Mouse (Mus musculus) midbrain, embryonic 10.5 days (tissue): ENCODE measurements at regions not wholly inside any gene's neighbourhood (a gene's known extent, or its start where the extent isn't known, plus 50 kb on each side); places are given as distances from the start of the nearest gene placed in this dataset.

Source experiments
- DNase-seq: peaks from one replicate; pipeline ENCODE4 v3.0.0-alpha.2; 2017; ENCODE audit warnings: low spot score
- H3K27ac ChIP-seq: fragments of 300-500 bp; sonication (generic); replicated peaks from 2 replicates; pipeline ENCODE4 v1.5.1; 2016; ENCODE audit warnings: mild to moderate bottlenecking
- H3K27me3 ChIP-seq: fragments of 300-500 bp; sonication (generic); 2 replicates; pipeline ENCODE4 v1.6.1; 2016; ENCODE audit warnings: low read depth, mild to moderate bottlenecking; ENCODE audit not compliant: poor library complexity, severe bottlenecking
- H3K36me3 ChIP-seq: fragments of 300-500 bp; sonication (generic); 2 replicates; pipeline ENCODE4 v1.6.1; 2016; ENCODE audit warnings: mild to moderate bottlenecking, moderate library complexity
- H3K4me1 ChIP-seq: fragments of 300-500 bp; sonication (generic); 2 replicates; pipeline ENCODE4 v1.6.1; 2016
- H3K4me3 ChIP-seq: fragments of 300-500 bp; sonication (generic); 2 replicates; pipeline ENCODE4 v1.5.1; 2016; ENCODE audit warnings: mild to moderate bottlenecking, moderate library complexity
- H3K9me3 ChIP-seq: fragments of 300-500 bp; sonication (generic); replicated peaks from 2 replicates; pipeline ENCODE4 v1.6.1; 2016; ENCODE audit warnings: mild to moderate bottlenecking
- WGBS: fragments of 180-500 bp; shearing (Covaris S2); methylation state at CpG from one replicate; pipeline ENCODE4 v1.1.7; 2016; 5-methylcytosine and 5-hydroxymethylcytosine counted together

DNA sequence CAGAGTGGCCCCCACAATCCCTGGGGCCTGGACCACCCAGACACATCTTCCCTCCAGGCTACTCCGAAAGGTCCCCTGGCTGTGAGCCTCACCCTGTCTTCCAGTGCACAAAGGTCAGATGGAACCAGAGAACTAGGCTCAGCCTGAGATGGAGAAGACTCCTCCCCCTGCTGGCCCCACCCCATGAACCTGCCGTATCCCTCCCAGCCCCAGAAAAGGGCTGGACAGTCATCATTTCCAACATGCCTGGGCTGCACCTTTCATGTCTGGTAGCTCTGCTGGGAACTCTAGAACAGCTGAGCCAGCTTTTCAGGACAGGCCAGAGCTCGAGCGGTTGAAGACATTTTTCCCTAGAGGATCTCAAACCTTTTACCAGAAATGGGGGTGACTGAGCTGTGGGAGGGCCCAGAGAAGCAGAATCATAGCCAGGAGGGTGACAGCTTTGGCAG lies 77.8 kb downstream of the Zfp36l1 start:
- H3K36me3 ChIP-seq = no peaks in the 10 kb centered on the region
- no peak for DNase-seq
- H3K27ac ChIP-seq = peak overlapping the region; percentile 18
- H3K27me3 ChIP-seq = 0 out of 2 replicates have a peak, but pooled peaks cover 7% of the 10 kb centered on the region
- no peak overlapping the region for H3K4me3 ChIP-seq
- H3K9me3 ChIP-seq = no peaks in the 10 kb centered on the region
- H3K4me1 ChIP-seq = peaks cover 19% of the 10 kb centered on the region
- 70% methylated on average over 4 of the region's 4 CpGs for WGBS

DNA sequence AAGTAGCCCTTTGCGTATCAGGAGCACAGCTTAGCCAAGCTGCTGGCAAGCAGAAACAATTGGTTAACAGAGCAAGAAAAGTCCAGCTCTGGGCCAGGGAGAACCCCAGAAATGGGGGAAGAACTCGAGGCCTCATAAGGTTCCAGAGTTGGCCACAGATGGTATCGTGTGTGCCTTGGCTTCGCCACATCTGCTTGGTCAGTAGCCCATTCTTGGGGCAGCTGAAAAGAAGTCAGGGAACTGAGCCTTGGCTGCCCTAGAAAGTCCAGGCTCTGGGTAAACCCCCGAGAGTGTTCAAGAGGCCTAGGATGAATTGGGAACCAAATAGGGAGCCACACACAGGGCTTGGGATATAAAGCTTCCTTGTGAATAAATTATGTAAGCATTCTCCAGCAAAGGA lies 78.7 kb downstream of the Zfp36l1 start:
- H3K4me1 ChIP-seq = peaks cover 19% of the 10 kb centered on the region
- no peaks in the 10 kb centered on the region for H3K9me3 ChIP-seq
- H3K36me3 ChIP-seq = no peaks in the 10 kb centered on the region
- H3K27ac ChIP-seq = peak overlapping the region; percentile 61; the same call in 1 of the 2 replicates
- 0 out of 2 replicates have a peak, but pooled peaks cover 7% of the 10 kb centered on the region for H3K27me3 ChIP-seq
- no peak overlapping the region for H3K4me3 ChIP-seq
- no peak for DNase-seq
- WGBS = 88% methylated on average over 5 of the region's 5 CpGs

DNA sequence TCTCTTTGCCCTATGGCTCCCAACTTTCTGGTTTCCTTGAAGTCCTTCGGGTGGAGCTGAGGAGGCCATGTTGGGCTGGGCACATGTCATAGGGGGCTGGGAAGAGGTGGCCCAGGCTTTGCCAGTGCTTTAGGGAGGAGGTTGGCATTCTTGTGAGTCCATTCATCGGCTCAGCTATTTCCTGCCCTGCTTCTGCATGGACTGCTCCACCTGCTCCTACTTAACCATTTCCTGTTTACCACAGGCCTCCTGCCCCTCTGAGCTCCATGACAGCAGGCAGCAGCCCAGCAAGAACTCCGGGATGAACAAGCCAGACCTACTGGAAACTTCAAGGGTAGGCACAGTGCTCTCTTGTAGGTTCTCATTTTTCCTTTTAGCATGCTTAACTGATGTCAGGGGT lies 80.3 kb downstream of the Zfp36l1 start:
- Histone ChIP-seq H3K27me3 (0 out of 2 replicates have a peak, but pooled peaks cover 7% of the 10 kb centered on the region), H3K36me3 (no peaks in the 10 kb centered on the region), H3K4me1 (peaks cover 22% of the 10 kb centered on the region), H3K4me3 (no peak overlapping the region), H3K27ac (peak overlapping the region; percentile 69), H3K9me3 (peaks cover 1% of the 10 kb centered on the region; the same call in 1 of the 2 replicates)
- 75% methylated on average over 3 of the region's 3 CpGs for WGBS
- no peak for DNase-seq

DNA sequence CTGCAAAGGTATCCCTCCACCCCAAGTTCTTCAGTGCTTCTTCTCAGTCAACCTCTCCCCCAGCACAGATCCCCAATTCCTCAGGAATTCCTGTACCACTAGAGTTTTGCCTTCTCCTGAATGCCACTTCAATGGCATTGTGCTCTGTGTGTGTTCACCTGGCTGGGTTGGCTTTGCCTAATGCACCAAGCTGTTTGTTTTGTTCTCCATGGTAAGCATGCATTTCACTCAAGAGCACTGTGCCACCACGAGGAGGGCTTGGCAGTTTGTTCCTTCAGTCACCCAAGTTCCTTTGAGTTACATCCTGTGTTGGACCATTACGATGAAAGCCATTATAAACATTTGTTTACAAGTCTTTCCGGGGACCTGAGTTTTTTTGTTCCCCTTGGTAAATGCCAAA lies 84.5 kb downstream of the Zfp36l1 start:
- 0 out of 2 replicates have a peak overlapping the region, but pooled peaks have one; percentile 23 for H3K27ac ChIP-seq
- H3K27me3 ChIP-seq = 0 out of 2 replicates have a peak, but pooled peaks cover 5% of the 10 kb centered on the region
- DNase-seq = no peak
- no peak overlapping the region for H3K4me3 ChIP-seq
- no peaks in the 10 kb centered on the region for H3K36me3 ChIP-seq
- peaks cover 5% of the 10 kb centered on the region; the same call in 1 of the 2 replicates for H3K9me3 ChIP-seq
- H3K4me1 ChIP-seq = peaks cover 30% of the 10 kb centered on the region
- 86% methylated on average over 3 of the region's 3 CpGs for WGBS

DNA sequence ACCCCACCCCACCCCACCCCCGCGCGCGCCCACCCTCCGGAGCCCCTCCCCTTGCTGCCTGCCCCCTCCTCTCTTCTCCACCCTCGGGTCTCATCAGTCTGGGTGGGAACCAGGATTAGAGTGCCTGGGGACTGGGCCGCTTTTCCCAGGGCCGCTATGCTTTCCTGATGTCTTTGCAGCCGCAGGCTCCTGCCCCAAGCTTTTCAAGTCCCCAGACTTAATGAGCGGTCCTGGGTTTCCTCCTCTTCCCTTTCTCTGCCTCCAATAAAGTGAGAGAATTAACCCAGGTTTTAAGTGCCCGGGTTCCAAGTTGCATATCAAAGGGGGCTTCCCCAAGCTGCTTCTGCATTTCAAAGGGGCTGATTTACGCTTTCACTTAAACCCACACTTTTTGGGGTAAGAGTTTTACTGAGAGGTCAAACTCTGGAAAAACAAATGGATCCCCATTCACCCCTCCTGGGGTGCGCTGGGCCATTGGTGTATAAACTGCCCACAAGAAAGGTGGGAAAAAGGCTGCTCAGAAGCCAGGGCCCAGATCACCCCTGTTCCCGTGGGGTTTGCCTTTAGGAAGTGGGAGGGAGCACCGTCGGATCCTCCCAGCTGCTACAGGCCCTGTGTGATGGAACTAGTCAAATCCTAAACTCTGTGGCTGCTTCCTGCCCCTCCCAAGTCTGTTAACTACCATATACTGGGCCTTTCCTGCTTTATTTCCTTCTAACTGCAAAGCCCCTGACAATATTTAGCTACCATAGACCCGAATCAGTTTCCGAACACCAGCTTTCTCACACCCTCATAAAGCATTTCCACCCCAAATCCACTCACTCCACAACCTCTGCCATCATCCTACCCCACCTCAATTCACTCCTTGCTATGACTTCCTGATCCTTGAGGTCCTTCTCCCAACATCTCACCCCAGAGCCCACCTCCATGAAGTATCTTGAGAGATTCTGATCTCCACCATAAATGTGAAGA lies 89.4 kb downstream of the Zfp36l1 start:
- H3K27me3 ChIP-seq = 0 out of 2 replicates have a peak, but pooled peaks cover 5% of the 10 kb centered on the region
- H3K36me3 ChIP-seq = no peaks in the 10 kb centered on the region
- H3K9me3 ChIP-seq = peaks cover 5% of the 10 kb centered on the region; the same call in 1 of the 2 replicates
- peak overlapping the region; percentile 43 for H3K4me3 ChIP-seq
- peak; percentile 52 for DNase-seq
- WGBS = 6% methylated on average over 18 of the region's 18 CpGs
- peaks cover 67% of the 10 kb centered on the region for H3K4me1 ChIP-seq
- H3K27ac ChIP-seq = peak overlapping the region; percentile 91

DNA sequence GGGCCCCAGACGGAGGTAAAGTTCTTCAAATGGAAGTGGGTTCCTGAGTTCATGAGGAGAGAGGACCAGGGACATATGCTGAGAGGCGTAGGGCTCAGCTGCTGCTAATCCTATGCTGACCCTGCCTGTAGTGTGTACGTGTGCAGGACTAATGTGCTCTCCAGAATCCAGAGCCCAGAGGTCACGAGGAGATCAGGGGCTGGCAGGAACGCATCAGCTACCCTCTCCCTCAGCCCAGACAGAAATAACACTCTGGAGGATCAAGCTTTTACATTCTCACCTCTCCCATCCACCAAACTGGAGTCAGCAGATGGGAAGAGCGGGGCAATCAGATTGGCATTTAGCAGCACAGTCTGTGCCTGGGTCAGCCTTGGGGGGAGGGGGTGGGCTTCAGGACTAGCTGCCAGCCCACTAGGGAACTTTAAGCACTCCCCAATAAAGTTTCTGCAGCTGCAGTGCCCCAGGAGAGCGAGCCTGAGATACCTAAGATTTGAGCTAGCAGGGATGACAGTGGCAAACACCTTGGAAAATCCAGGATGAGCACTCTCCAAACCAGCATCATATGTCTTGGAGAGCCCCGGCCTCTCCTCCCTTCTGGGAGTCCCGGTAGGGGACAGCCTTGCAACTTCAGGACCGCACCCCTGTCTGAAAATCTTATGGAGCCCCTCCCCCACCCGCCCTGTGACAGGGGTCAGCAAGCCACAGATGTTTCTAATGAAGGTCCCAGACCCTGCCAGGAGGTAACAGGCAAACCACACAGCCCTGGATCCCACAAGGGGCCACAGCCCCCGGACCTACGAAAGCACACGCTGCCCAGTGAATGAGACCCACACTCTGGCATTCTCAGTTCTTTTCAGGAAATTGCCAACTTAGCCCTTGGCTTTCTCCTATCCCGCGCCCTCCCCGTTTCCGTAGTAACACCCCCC lies 90.4 kb downstream of the Zfp36l1 start:
- no peaks in the 10 kb centered on the region for H3K36me3 ChIP-seq
- peak; percentile 77 for DNase-seq
- peaks cover 74% of the 10 kb centered on the region for H3K4me1 ChIP-seq
- peak overlapping the region; percentile 91 for H3K27ac ChIP-seq
- WGBS = 2% methylated on average over 18 of the region's 18 CpGs
- peak overlapping the region; percentile 43 for H3K4me3 ChIP-seq
- H3K27me3 ChIP-seq = 0 out of 2 replicates have a peak, but pooled peaks cover 5% of the 10 kb centered on the region
- H3K9me3 ChIP-seq = peaks cover 3% of the 10 kb centered on the region; the same call in 1 of the 2 replicates

DNA sequence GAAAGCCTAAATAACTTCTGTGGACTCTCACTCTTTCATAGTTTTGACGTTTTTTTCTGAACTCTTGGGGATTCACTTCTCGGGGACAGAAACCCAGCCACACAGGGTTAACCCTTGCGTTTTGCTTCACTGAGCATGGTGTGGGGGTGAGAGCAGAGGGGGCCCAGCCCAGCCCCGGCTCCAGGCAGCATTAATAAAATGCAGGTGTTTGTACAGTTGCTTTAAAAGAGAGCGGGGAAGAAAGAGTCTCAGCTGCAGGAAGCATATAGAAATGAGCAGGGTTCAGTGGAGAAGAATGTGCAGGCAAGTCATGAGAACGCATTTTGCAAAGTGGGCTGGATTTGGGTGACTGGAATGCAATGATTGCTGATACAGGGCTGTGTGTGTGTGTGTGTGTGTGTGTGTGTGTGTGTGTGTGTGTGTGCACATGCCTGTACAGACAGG lies 91.8 kb downstream of the Zfp36l1 start:
- H3K27ac ChIP-seq = peak overlapping the region; percentile 91
- H3K27me3 ChIP-seq = 0 out of 2 replicates have a peak, but pooled peaks cover 5% of the 10 kb centered on the region
- H3K4me1 ChIP-seq = peaks cover 70% of the 10 kb centered on the region
- DNase-seq = peak; percentile 51
- 5% methylated on average over 6 of the region's 6 CpGs for WGBS
- no peaks in the 10 kb centered on the region for H3K9me3 ChIP-seq
- peak overlapping the region; percentile 43 for H3K4me3 ChIP-seq
- H3K36me3 ChIP-seq = no peaks in the 10 kb centered on the region

DNA sequence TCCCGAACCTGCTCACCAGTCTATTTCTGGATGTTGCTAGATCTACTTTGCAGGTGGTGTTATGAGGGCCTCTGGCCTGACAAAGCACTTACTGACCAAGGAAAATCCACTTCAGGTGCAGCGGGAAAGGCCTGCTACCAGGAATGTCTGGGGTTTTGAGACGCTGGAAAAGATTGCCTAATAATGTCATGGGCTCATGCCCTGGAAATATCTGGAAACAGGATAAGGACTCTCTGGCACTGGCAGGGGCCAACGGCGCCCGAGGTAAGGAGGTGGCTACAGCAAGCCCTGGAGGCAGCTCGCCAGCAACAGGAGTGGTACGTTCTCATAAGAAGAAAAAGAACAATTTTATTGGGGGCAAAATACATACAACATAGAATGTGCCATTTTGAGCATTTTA lies 94.7 kb downstream of the Zfp36l1 start:
- WGBS = 93% methylated on average over 8 of the region's 8 CpGs
- peaks cover 70% of the 10 kb centered on the region for H3K4me1 ChIP-seq
- peak overlapping the region; percentile 91 for H3K27ac ChIP-seq
- DNase-seq = no peak
- H3K36me3 ChIP-seq = no peaks in the 10 kb centered on the region
- no peaks in the 10 kb centered on the region for H3K9me3 ChIP-seq
- no peaks in the 10 kb centered on the region for H3K27me3 ChIP-seq
- H3K4me3 ChIP-seq = no peak overlapping the region

DNA sequence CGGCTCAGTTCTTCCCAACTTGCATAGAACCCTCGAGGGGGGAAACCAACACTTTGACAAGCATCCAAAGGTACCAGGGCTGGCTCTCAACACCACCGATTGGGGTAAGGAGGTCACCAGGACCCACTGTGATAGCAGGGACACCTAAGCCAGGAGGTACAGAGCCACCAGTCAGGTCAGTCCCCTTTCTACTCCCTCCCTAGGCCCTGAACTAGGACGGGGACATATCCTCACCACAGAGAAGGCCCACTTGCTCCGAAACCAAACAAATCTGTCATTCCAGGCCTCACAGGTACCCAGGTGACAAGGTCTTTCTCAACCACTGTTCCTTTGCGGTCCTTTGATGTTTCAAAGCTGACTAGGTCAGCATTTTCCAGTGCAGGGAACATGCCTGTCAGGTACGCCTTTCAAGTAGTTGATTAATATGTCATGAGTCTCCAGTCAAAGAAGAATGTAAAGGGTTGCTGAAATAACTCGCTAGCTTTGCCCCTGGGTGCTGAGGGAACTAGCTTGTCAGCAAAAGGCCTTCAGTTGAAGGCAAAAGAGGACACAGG lies 95.4 kb downstream of the Zfp36l1 start:
- peaks cover 65% of the 10 kb centered on the region for H3K4me1 ChIP-seq
- no peaks in the 10 kb centered on the region for H3K9me3 ChIP-seq
- H3K4me3 ChIP-seq = no peak overlapping the region
- peak overlapping the region; percentile 91; the same call in 1 of the 2 replicates for H3K27ac ChIP-seq
- WGBS = 90% methylated on average over 8 of the region's 8 CpGs
- peaks cover 4% of the 10 kb centered on the region; the same call in 1 of the 2 replicates for H3K27me3 ChIP-seq
- no peak for DNase-seq
- no peaks in the 10 kb centered on the region for H3K36me3 ChIP-seq

DNA sequence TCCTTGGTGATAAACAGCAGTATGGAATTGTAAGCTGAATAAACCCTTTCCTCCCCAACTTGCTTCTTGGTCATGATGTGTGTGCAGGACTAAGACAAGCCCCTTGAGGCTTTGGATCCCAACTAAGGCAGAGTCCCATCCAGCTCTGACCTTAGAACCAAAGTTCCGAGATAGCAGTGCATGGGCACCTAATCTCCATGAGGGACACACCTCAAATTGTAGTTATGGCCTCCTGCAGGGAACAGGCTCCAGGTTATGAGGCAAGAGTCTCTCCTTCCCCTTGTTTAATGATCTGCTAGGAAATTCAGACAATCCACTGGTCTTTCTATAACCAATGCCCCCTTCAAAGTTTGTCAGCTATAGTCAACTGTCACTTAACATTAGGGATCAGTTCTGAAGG lies 96.9 kb downstream of the Zfp36l1 start:
- no peak for DNase-seq
- Histone ChIP-seq H3K27ac (no peak overlapping the region), H3K9me3 (no peaks in the 10 kb centered on the region), H3K4me3 (no peak overlapping the region), H3K4me1 (peaks cover 49% of the 10 kb centered on the region), H3K27me3 (peaks cover 4% of the 10 kb centered on the region; the same call in 1 of the 2 replicates), H3K36me3 (no peaks in the 10 kb centered on the region)
- WGBS = 90% methylated on average over 1 of the region's 1 CpGs

DNA sequence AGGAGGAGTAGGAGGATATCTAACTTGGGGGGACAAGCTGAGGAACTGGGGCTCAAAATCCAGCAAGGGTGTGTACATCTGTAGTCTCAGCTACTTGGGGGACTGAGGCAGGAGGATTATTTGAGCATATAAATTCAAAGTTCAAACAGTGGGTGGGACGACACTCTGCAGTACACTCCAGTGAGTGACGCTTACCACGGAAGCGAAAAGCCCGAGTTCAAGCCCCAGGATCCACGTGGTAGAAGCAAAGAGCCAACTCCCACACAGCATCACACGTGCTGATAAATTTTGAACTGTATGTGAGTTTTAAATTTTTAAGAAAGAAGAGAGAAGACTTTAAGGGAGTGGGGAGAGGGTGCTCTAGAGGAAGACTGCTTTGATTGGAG lies 98.2 kb downstream of the Zfp36l1 start:
- Histone ChIP-seq H3K36me3 (no peaks in the 10 kb centered on the region), H3K27ac (peak overlapping the region; percentile 80), H3K4me3 (0 out of 2 replicates have a peak overlapping the region, but pooled peaks have one; percentile 7), H3K9me3 (no peaks in the 10 kb centered on the region), H3K4me1 (peaks cover 38% of the 10 kb centered on the region), H3K27me3 (peaks cover 4% of the 10 kb centered on the region; the same call in 1 of the 2 replicates)
- DNase-seq = no peak
- WGBS = 78% methylated on average over 7 of the region's 7 CpGs
